Mouse (Mus musculus): ENCODE measurements around the gene BC035947.

BC035947 gene

DNA sequence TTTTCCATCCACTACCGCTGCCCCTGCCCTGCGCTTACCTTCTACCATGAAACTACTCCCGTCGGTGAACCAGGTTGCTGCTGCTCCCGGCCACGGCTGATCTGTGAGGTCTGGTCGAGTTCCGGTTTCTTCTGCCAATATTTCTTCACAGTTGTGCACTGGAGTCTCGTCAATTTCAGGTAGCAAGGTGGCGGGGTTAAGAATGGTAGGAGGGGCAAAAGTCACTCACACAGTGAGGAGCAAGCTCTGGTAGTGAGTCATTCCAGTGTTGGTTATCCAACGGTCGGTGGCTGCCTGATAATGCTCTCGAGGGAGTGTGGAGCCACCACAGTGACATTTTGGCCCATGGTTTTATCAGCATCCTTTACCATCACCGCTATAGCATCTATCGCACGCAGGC lies 10.9 kb downstream of the BC035947 start:
- DNase-seq (ENCODE audit: low spot score), result no peak

DNA sequence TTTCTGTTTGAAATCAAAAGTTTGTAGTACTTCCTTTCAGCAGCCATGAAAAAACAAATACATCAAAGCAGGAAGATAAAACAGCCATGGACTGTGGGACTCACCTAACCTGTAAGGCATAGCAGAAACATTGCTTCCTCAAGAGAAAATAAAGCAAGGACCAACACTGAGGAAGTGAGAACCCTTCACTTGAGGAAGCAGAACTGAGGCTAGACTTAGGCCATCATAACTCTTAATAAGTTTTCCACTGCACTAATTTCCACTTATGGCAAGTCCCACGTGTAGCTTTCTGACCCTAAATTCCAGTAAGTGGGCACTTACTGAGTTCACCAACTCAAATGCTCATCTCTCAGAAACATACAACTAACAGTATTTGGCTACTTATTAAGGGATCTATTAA lies 21.8 kb downstream of the BC035947 start:
- no peak for DNase-seq (ENCODE audit: low spot score)

DNA sequence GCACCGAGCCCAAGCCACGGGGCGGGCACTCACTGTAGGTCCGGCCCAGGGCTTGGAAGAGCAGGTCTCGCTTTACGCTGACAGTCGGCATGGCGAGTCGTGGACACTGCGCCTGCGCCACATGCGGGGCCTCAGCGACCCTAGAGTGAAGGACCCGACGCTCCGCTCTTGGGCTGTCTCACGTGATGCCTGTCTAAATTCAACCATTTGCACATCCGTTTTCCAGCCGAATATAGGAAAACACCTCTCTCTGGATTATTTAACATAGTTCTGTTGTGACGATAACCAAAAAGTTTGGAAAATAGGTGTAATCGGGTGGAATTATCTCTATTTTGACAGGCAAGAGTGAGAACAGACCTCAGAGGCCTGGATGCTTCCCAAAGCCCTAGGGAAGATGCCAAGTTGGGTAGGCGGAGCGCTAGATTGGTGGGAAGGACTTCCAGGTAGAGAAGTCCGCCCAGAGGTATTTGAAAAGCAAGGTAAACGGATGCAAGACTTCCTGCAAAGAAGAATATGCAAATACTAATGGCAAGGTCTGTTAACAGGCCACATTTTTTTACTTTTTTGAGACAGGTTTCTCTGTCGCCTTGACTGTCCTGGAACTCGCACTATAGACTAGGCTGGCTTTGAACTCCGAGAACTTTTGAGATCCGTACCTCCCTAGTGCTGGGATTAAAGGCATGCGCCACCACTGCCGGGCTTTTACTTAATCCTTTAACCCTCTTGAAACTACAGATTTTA lies 23.0 kb downstream of the BC035947 start, which contains the start of gene Farsb:
Farsb (minus strand) TSS at position 146 of the 741 bp plus-strand sequence.
- peak; percentile 95 for DNase-seq (ENCODE audit: low spot score)

DNA sequence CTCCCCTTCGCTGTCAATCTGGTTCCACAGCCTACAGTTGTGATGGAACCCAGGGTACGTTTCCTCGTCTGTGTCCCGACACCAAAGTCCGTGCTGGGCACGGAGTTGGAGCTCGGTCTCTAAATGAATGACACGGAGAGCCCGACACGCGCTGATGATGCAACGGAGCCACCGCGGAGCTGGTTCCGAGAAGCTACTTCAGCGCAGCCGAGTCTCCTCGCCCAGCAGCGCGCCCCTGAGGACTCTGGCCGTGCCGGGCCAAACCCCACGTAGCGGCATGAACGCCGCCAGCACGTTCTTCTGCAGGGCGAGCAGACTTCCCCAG lies 23.6 kb downstream of the BC035947 start:
- DNase-seq (ENCODE audit: low spot score), result no peak

DNA sequence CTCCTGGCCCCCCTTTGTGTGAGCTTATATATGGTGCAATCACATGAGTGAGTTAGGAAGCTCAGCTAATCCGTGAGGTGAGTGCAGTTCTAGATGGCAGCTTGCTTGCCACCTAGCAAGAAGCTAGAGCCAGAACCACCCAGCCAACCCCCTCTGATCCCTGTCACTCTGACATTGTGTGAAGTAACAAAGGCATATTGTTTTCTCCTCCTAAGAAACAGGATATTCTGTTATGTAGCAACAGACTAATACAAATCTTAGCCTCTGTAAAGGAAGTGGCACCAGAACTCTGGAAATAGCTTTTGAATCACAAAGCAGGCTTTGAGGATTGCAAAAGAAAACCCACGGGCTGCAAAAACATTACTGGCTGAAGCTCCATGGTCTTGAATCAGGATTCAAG lies 27.6 kb downstream of the BC035947 start:
- DNase-seq (ENCODE audit: low spot score), result no peak

DNA sequence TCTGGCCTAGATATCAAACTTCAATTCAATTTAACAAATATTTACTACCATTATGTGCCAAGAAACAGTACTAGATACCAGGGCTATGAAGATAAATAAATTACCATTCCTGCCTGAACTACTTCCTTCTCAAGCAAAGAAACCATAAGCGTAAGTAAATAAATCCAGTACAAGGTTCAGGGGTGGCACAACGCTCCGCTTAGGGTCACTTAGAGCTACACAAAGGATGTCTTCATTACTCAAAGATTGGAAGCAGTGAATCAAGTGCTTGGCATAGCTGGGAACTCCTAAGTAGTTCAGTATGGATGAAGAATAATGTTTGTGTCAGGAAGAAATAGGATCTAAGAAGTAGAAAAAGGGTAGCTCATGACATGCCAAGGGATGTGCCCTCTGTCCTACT lies 28.5 kb downstream of the BC035947 start:
- no peak for DNase-seq (ENCODE audit: low spot score)

DNA sequence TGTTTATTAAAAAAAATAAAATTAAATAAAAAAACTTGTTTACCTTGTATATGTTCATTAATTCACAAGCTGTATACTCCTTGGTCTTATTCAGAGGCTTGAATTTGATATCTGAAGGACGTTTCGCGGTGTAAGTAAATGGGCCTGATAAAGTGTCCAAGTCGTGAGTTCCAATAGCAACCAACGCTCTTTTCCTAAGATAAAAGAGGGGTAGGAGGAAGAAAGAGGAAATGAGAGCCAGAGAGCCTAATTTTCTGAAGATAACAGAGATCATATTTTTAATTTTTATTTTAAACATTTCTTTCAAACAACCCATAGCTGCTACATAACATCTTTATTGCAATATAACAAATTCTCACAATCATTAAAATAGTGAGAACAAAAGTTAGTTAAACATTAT lies 39.5 kb downstream of the BC035947 start:
- DNase-seq (ENCODE audit: low spot score), result no peak

DNA sequence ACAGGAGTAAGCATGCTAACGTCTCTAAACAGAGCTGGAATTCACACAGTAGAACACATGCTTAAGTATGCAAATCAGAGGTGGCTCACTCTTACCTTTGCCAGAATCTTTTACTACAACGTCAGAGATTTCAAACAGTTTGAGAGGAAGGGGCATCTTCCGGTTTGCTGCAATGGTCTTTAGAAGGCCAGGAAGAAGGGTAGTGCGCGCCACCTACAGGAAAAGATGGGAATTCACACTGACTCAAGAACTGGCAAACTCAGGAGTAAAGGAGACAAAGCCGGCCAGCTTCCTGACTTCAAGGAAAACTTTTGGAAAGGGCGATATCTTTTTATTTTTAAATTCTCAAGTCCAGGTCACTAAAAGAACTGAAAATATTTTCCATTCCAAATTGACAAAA lies 57.3 kb downstream of the BC035947 start:
- peak; percentile 61 for DNase-seq (ENCODE audit: low spot score)

DNA sequence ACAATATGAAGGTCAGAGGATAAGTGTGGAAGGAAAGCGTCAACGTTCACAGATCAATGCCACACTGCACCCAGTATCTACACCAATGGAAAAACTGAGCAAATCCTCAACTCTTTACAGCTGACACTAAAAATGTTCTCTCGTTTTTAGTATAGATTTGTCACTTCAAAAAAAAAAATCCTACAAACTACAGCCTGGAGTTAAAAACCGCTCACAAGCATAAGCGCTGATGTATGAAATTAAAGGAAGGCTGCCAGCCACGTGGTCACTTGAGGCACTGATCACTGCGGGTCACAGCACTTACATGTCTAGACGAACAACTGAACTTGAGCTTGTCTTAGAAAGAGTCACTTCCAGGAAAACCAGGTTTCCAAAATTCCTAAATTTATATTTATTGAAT lies 58.1 kb downstream of the BC035947 start:
- DNase-seq (ENCODE audit: low spot score), result no peak

DNA sequence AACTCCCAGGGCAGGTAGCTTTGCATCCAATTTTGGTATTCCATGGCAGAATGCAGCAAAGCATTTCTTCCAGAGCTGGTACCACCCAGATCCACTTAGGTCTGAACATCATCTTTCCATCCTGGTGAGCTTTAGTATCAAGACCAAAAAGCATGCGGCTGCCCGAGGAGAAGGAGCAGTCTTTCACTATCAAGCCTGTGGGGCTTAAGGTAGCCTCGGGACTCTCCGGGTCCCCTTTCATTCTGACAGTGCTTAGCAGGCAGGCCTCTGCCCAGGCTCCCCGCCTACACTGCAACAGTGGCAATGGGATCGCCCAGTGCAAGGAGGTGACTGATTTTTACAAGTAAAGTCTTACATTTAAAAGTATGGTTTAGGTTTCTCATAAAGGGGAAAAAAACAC lies 59.4 kb downstream of the BC035947 start:
- DNase-seq (ENCODE audit: low spot score), result no peak

DNA sequence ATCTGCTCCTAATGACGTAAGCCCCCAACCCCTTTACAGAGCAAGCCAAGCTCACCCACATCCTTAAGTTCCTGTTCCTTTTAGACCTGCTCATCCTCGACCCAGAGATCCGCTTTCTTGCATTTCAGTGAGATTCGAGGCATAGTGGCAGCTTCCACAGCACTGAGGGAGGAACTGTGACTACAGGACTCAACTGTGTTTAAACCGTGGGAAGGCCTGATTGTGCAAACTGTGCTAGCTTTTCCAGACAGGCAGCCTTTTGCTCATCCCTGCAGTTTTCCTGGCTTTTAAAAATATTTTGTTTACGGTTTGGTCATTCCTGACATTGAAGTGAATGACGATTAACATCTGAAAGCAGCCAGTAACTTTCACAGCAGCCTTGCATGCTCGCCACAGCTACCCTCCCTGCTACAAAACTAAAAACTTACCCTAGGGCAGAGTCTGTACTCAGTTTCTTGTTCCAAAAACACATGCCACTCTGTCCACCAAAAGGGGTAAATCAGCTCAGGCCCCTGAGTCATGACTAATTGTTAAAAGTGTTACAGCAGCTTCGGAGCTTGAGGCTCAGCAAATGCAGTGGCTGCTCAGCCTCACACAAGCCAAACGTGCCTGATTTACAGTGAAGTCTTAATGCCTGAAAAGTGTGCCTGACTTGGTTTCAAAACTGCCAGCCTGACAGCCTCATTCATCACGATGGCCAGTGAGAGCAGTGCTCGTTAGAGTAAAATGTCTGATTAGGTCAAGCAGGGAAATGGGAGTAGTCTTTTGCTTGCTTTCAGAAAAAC lies 60.7 kb downstream of the BC035947 start:
- peak; percentile 12 for DNase-seq (ENCODE audit: low spot score)

DNA sequence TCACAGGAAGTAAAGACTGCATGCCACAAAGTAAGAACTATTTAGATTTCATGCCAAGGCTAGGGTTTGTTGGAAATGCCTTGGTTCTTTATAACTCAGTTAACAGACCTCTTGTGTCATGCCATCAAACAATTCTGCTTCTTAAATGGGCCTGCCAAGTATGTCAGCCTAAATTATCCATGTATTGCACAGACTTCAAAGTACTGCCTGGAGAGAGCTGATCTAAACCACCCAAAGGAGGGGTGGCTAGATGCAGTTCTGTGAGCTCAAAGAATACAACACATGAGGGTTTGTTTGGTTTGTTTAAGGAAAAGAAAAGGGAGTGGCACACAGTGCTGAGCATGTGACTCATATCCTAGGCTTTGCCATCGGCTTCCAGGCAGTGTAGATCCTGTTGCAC lies 63.9 kb downstream of the BC035947 start:
- DNase-seq (ENCODE audit: low spot score), result peak; percentile 72

Data from MN1 (cell line).